Mouse (Mus musculus): ENCODE measurements around the gene Dusp18. TPM values are rescaled to one million over a fixed set of nuclear protein-coding genes. Genes with fewer than 3 reads are reported as not detected.

Dusp18 gene
- polyA plus RNA-seq, 1 experiment from 2014 or later = 14.7 TPM

DNA sequence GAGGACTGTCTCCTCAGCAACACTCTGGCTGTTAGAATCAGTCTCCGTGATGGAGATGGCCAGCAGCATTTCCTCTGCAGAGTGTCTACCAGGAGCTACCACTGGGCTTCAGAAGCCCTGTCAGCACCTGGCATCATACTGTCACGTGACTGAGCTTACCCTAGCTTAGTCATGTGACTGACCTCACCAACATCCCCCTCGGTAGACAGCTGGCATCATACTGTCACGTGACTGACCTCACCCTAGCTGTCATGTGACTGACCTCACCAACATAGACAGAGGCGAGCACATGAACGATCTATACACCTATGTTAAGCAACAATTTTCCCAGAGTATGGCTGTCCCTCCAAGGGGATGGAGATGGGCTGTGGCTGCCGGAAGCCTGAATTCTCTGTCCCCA, 16.4 kb upstream of the Dusp18 start:
- no peak overlapping the region for H3K4me2 ChIP-seq (replicated peaks; ENCODE audit: low read depth, low read length)
- 75% methylated on average over 7 of the region's 7 CpGs for WGBS
- H3K4me3 ChIP-seq (ENCODE audit: low read length) = no peak overlapping the region
- no peaks in the 10 kb centered on the region for H3K4me1 ChIP-seq (ENCODE audit: control insufficient read depth, insufficient read depth, low read length)
- no peak for ATAC-seq (ENCODE audit: low FRiP score, low TSS enrichment)
- no peaks in the 10 kb centered on the region for H3K36me3 ChIP-seq (ENCODE audit: control insufficient read depth, insufficient read depth, low read length)
- no peak overlapping the region for H3K9ac ChIP-seq (ENCODE audit: low read depth, low read length)
- H3K27ac ChIP-seq (ENCODE audit: low read depth, low read length) = no peak overlapping the region
- no peaks in the 10 kb centered on the region for H3K9me3 ChIP-seq (ENCODE audit: control insufficient read depth, low read length)
- H3K27me3 ChIP-seq (ENCODE audit: control insufficient read depth, insufficient read depth, low read length) = no peaks in the 10 kb centered on the region

DNA sequence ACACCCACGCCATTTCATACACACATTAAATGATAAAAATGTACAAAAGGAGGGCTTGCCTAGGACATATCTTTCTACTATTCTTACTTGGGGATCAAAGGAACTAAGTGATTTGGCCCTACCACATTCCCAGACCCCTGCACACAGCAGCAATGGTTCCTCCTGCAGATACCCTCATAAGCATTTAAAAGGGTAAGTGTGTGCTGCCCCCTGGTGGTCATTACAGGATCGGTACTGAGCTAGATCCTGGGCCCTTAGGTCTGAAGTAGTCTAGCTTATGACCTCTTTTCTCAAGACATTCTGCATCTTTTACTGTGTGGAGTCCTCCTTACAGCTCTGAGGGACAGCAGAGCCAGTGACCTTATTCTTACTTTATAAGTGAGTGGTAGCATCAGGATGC, 15.2 kb upstream of the Dusp18 start:
- 45% methylated on average over 2 of the region's 2 CpGs for WGBS
- Histone ChIP-seq H3K27me3 (ENCODE audit: control insufficient read depth, insufficient read depth, low read length) (no peaks in the 10 kb centered on the region), H3K36me3 (ENCODE audit: control insufficient read depth, insufficient read depth, low read length) (no peaks in the 10 kb centered on the region), H3K4me2 (replicated peaks; ENCODE audit: low read depth, low read length) (no peak overlapping the region), H3K27ac (ENCODE audit: low read depth, low read length) (no peak overlapping the region), H3K4me1 (ENCODE audit: control insufficient read depth, insufficient read depth, low read length) (no peaks in the 10 kb centered on the region), H3K4me3 (ENCODE audit: low read length) (no peak overlapping the region), H3K9ac (ENCODE audit: low read depth, low read length) (no peak overlapping the region), H3K9me3 (ENCODE audit: control insufficient read depth, low read length) (no peaks in the 10 kb centered on the region)
- peak; percentile 71; the same call in 1 of the 2 replicates for ATAC-seq (ENCODE audit: low FRiP score, low TSS enrichment)

DNA sequence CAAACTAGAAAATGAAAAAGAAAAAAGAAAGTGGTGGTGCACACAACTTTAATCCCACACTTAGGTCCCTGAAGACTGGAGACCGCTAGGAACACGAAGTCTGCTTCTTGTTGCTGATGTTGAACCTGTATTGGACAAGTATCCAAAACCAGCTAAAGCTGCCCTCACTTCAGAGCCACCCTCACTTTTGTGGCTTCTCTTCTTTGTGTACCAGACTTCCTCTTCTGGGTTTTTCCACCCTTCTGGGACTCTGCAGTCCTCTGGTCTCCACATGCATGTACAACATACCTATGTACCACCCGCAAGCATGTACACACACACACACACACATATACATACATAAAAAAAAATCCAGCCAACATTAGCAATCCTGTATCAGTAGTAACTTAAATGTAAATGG, 11.3 kb upstream of the Dusp18 start:
- ATAC-seq (ENCODE audit: low FRiP score, low TSS enrichment) = no peak
- no peaks in the 10 kb centered on the region for H3K4me1 ChIP-seq (ENCODE audit: control insufficient read depth, insufficient read depth, low read length)
- no peak overlapping the region for H3K4me2 ChIP-seq (replicated peaks; ENCODE audit: low read depth, low read length)
- H3K9ac ChIP-seq (ENCODE audit: low read depth, low read length) = no peak overlapping the region
- no peaks in the 10 kb centered on the region for H3K36me3 ChIP-seq (ENCODE audit: control insufficient read depth, insufficient read depth, low read length)
- H3K4me3 ChIP-seq (ENCODE audit: low read length) = no peak overlapping the region
- 90% methylated on average over 3 of the region's 3 CpGs for WGBS
- H3K27ac ChIP-seq (ENCODE audit: low read depth, low read length) = no peak overlapping the region
- H3K9me3 ChIP-seq (ENCODE audit: control insufficient read depth, low read length) = no peaks in the 10 kb centered on the region
- H3K27me3 ChIP-seq (ENCODE audit: control insufficient read depth, insufficient read depth, low read length) = no peaks in the 10 kb centered on the region

DNA sequence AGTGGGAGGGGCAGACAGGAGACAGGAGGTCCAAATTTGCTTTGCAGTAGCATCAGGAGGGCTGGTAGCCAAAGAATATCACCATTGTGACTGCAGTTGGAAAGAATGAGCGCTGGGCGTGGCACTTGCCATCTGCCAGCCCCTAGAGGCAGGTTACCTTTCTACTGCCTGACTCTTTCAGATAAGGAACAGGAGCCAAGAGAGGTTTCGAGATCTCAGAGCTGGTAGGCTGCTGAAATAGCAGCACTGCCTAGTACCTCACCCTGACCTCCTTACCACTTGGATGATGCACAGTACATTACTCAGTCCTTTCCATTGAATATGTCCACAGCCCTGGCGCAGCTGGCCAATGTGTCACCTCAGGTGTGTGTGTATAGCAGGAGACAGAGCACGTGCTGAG, 7.7 kb upstream of the Dusp18 start:
- no peak for ATAC-seq (ENCODE audit: low FRiP score, low TSS enrichment)
- H3K9me3 ChIP-seq (ENCODE audit: control insufficient read depth, low read length) = no peaks in the 10 kb centered on the region
- WGBS = 83% methylated on average over 5 of the region's 5 CpGs
- no peaks in the 10 kb centered on the region for H3K36me3 ChIP-seq (ENCODE audit: control insufficient read depth, insufficient read depth, low read length)
- no peak overlapping the region for H3K27ac ChIP-seq (ENCODE audit: low read depth, low read length)
- no peaks in the 10 kb centered on the region for H3K4me1 ChIP-seq (ENCODE audit: control insufficient read depth, insufficient read depth, low read length)
- no peak overlapping the region for H3K9ac ChIP-seq (ENCODE audit: low read depth, low read length)
- no peak overlapping the region for H3K4me2 ChIP-seq (replicated peaks; ENCODE audit: low read depth, low read length)
- no peak overlapping the region for H3K4me3 ChIP-seq (ENCODE audit: low read length)
- H3K27me3 ChIP-seq (ENCODE audit: control insufficient read depth, insufficient read depth, low read length) = no peaks in the 10 kb centered on the region

DNA sequence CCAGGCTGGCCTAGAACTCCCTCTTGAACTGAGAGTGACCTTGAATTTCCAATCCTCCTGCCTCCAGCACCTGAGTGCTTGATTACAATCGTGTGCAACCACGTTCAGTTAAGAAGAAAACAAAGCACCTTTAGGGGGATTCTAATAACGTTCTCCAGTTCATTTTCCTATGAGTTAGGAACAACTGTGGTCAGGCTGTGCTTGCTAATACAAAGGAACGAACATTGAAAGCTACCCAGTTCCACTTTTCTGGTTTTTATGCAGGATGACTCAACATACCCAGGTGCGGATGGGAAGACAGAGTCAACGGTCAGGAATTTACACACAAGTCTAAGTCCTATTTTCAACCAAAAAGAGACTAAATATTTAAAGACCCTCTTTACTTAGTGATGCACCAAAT, 1.1 kb upstream of the Dusp18 start:
- H3K36me3 ChIP-seq (ENCODE audit: control insufficient read depth, insufficient read depth, low read length) = peaks cover 11% of the 10 kb centered on the region
- no peak overlapping the region for H3K9ac ChIP-seq (ENCODE audit: low read depth, low read length)
- H3K9me3 ChIP-seq (ENCODE audit: control insufficient read depth, low read length) = no peaks in the 10 kb centered on the region
- 78% methylated on average over 6 of the region's 6 CpGs for WGBS
- H3K27ac ChIP-seq (ENCODE audit: low read depth, low read length) = no peak overlapping the region
- H3K4me1 ChIP-seq (ENCODE audit: control insufficient read depth, insufficient read depth, low read length) = no peaks in the 10 kb centered on the region
- H3K4me3 ChIP-seq (ENCODE audit: low read length) = no peak overlapping the region
- H3K4me2 ChIP-seq (replicated peaks; ENCODE audit: low read depth, low read length) = peak overlapping the region; percentile 78; the same call in 1 of the 2 replicates
- no peaks in the 10 kb centered on the region for H3K27me3 ChIP-seq (ENCODE audit: control insufficient read depth, insufficient read depth, low read length)
- ATAC-seq (ENCODE audit: low FRiP score, low TSS enrichment) = no peak

DNA sequence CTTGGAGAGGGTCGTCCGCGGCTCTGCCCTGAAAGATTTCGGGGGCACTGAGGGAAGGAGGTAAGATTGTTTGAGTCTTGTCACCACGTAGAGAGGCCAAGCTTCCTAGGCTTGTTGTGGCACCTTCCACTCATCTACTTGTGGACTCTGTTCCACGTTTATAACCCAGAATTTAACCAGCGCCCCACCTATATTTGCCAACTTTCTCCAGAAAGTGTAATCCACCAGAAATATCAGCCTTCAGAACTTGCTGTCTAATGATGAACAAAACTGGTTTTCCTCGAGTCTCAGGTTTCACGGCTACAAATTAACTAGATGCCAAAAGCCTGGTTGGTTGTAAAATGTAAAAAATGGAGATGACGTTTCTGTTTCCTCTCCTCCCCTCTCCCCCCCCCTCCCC, 418 bp downstream of the Dusp18 start:
- Histone ChIP-seq H3K36me3 (ENCODE audit: control insufficient read depth, insufficient read depth, low read length) (peaks cover 11% of the 10 kb centered on the region), H3K4me2 (replicated peaks; ENCODE audit: low read depth, low read length) (peak overlapping the region; percentile 78), H3K4me3 (ENCODE audit: low read length) (peak overlapping the region; percentile 55), H3K27ac (ENCODE audit: low read depth, low read length) (peak overlapping the region; percentile 96), H3K4me1 (ENCODE audit: control insufficient read depth, insufficient read depth, low read length) (no peaks in the 10 kb centered on the region), H3K9ac (ENCODE audit: low read depth, low read length) (peak overlapping the region; percentile 61), H3K27me3 (ENCODE audit: control insufficient read depth, insufficient read depth, low read length) (no peaks in the 10 kb centered on the region), H3K9me3 (ENCODE audit: control insufficient read depth, low read length) (no peaks in the 10 kb centered on the region)
- ATAC-seq (ENCODE audit: low FRiP score, low TSS enrichment) = no peak; the same call in 1 of the 2 replicates
- WGBS = 3% methylated on average over 10 of the region's 10 CpGs

DNA sequence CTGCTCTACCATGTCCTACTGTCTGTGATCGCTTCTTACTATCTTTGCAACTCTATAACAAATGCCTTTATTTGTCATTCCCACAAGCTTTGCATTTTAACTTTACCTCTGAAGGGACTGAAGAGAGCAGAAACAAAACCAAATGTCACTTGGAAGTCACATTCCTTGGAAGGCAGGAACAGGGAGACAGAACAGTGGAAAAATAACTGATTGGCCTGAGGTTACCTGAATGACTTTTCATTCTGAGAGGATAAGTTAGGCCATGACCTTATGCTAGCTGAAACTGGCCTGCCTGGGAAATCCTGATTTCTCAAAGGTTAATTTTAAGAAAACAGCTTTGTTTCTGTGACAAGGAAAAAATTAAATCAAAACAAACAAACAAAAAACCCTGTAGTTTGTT, 893 bp downstream of the Dusp18 start:
- H3K9me3 ChIP-seq (ENCODE audit: control insufficient read depth, low read length) = no peaks in the 10 kb centered on the region
- no peaks in the 10 kb centered on the region for H3K4me1 ChIP-seq (ENCODE audit: control insufficient read depth, insufficient read depth, low read length)
- H3K9ac ChIP-seq (ENCODE audit: low read depth, low read length) = no peak overlapping the region
- no peak overlapping the region for H3K4me2 ChIP-seq (replicated peaks; ENCODE audit: low read depth, low read length)
- peaks cover 11% of the 10 kb centered on the region for H3K36me3 ChIP-seq (ENCODE audit: control insufficient read depth, insufficient read depth, low read length)
- no peaks in the 10 kb centered on the region for H3K27me3 ChIP-seq (ENCODE audit: control insufficient read depth, insufficient read depth, low read length)
- H3K4me3 ChIP-seq (ENCODE audit: low read length) = no peak overlapping the region
- 95% methylated on average over 1 of the region's 1 CpGs for WGBS
- no peak overlapping the region for H3K27ac ChIP-seq (ENCODE audit: low read depth, low read length)
- no peak for ATAC-seq (ENCODE audit: low FRiP score, low TSS enrichment)

DNA sequence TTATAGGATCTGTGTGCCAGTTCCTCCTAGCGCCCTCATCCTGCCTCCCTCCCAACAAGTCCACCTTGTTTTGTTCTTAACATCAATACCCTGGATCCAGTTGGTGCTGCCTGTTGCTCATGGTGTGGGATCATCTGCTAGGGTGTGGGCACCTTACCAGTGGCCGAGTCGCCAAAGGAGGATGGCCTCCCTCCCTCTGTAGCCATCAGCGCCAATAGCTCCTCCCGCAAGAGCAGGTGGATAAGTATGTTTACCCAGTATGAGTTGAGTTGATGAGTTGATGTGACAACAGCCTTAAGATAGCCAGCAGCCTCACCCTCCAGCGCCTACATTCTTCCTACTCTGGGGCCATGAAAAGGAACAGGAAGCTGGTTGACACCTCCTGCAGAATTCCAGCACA, 5.3 kb downstream of the Dusp18 start:
- Histone ChIP-seq H3K9me3 (ENCODE audit: control insufficient read depth, low read length) (no peaks in the 10 kb centered on the region), H3K36me3 (ENCODE audit: control insufficient read depth, insufficient read depth, low read length) (peaks cover 11% of the 10 kb centered on the region), H3K4me1 (ENCODE audit: control insufficient read depth, insufficient read depth, low read length) (no peaks in the 10 kb centered on the region), H3K4me2 (replicated peaks; ENCODE audit: low read depth, low read length) (no peak overlapping the region), H3K4me3 (ENCODE audit: low read length) (no peak overlapping the region), H3K27me3 (ENCODE audit: control insufficient read depth, insufficient read depth, low read length) (no peaks in the 10 kb centered on the region), H3K27ac (ENCODE audit: low read depth, low read length) (no peak overlapping the region), H3K9ac (ENCODE audit: low read depth, low read length) (no peak overlapping the region)
- ATAC-seq (ENCODE audit: low FRiP score, low TSS enrichment) = no peak
- WGBS = 84% methylated on average over 6 of the region's 6 CpGs

DNA sequence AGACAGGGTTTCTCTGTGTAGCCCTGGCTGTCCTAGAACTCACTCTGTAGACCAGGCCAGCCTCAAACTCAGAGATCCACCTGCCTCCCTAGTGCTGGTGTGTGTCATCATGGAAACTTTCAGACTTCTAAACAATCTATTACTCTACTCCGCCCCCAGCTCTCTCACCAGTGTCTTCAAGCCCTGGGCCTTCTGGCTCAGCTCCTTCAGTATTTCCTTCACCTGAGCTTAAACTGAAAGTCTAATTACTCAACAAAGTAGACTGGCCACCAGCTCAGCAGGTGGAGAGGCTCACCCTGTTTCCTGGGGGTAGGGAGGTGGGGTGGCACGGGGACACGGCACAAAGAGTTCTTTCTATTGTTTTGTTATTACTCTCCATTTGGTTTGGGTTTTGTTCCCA, 7.5 kb downstream of the Dusp18 start:
- peaks cover 8% of the 10 kb centered on the region for H3K36me3 ChIP-seq (ENCODE audit: control insufficient read depth, insufficient read depth, low read length)
- H3K4me2 ChIP-seq (replicated peaks; ENCODE audit: low read depth, low read length) = no peak overlapping the region
- no peaks in the 10 kb centered on the region for H3K4me1 ChIP-seq (ENCODE audit: control insufficient read depth, insufficient read depth, low read length)
- ATAC-seq (ENCODE audit: low FRiP score, low TSS enrichment) = no peak
- no peaks in the 10 kb centered on the region for H3K9me3 ChIP-seq (ENCODE audit: control insufficient read depth, low read length)
- no peak overlapping the region for H3K4me3 ChIP-seq (ENCODE audit: low read length)
- no peaks in the 10 kb centered on the region for H3K27me3 ChIP-seq (ENCODE audit: control insufficient read depth, insufficient read depth, low read length)
- no peak overlapping the region for H3K27ac ChIP-seq (ENCODE audit: low read depth, low read length)
- H3K9ac ChIP-seq (ENCODE audit: low read depth, low read length) = no peak overlapping the region
- WGBS = 85% methylated on average over 3 of the region's 3 CpGs

DNA sequence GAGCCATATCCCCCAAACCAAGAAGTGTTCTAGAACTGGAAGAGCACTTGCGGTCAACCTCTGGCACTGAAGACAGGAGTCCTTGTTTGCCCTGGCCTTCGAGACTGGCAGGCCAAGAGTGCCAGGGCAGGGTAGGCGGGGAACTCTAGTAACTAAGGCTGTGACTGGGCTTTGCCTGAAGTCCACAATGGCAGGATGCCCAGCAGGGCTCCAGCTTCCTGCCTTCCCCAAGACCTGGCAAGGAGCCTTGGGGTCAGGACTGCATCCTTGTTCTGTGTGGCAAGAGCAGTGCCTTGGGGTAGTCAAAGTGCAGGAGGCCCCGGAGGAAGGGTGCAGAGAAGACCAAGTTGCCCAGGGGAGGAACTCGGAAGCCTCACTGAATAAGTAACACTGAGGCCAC, 8.0 kb downstream of the Dusp18 start:
- no peak overlapping the region for H3K4me2 ChIP-seq (replicated peaks; ENCODE audit: low read depth, low read length)
- H3K27ac ChIP-seq (ENCODE audit: low read depth, low read length) = no peak overlapping the region
- no peak for ATAC-seq (ENCODE audit: low FRiP score, low TSS enrichment)
- no peaks in the 10 kb centered on the region for H3K27me3 ChIP-seq (ENCODE audit: control insufficient read depth, insufficient read depth, low read length)
- no peaks in the 10 kb centered on the region for H3K4me1 ChIP-seq (ENCODE audit: control insufficient read depth, insufficient read depth, low read length)
- peaks cover 7% of the 10 kb centered on the region for H3K36me3 ChIP-seq (ENCODE audit: control insufficient read depth, insufficient read depth, low read length)
- H3K4me3 ChIP-seq (ENCODE audit: low read length) = no peak overlapping the region
- WGBS = 80% methylated on average over 5 of the region's 5 CpGs
- H3K9me3 ChIP-seq (ENCODE audit: control insufficient read depth, low read length) = no peaks in the 10 kb centered on the region
- H3K9ac ChIP-seq (ENCODE audit: low read depth, low read length) = no peak overlapping the region
